Mouse (Mus musculus) adrenal gland, adult (tissue): ENCODE data around the gene Hopx.
A peak's percentile ranks its signal among the peaks of the same experiment; 100 is the strongest.

Experiments
- DNase-seq, 2 experiments: peaks; one replicate each; pipeline ENCODE4 v3.0.0; 2022 to 2023; ENCODE audit warnings: low spot score in 1 of 2; ENCODE audit not compliant: inconsistent age in 2 of 2

Hopx gene

DNA sequence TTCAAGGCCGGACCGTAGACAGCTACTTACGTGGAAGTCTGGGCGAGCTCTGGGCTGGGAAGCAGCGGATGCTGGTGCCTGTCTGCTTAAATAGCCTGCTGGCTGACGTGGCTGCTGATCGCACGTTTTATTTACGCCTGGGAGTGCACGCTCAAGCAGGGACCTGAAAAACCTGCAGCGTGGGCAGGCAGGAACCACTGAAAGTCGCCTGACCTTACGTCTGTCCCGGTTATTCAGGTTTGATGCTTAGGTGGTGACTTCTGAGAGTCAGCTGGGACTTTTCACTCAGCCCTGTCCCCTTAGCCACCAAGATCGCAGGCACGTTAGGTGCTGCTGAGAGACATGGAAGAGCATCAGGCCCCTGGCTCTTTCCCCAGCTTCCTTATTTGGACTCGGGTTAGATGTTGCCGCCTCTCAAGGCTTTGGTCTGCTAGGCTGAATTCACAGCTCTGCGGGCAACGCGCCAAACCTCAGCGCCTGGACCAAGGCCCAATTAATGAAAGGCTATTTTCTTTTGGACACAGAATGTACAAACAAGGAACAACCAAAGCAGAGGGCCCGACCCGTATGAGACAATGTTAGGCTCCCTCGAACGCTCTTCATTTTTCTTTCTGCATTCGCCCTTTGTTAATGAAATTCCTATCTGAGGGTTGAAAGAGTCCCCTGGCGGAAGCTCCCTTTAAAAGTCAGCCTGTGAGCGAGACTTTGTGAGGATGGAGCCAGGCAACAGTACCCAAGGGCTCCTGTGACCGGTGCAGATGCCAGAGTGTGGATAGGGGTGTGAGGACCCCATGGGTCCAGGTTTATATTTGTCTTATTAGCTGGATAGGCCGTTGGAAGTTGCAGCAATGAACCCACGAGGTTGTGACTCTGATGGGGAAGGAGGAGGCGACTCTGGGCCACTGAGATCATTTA is at the start of gene Hopx:
TSS of gene Hopx (minus strand) at position 305 of the 915 bp plus-strand sequence.
- DNase-seq, result peak; percentile 63 to 77

DNA sequence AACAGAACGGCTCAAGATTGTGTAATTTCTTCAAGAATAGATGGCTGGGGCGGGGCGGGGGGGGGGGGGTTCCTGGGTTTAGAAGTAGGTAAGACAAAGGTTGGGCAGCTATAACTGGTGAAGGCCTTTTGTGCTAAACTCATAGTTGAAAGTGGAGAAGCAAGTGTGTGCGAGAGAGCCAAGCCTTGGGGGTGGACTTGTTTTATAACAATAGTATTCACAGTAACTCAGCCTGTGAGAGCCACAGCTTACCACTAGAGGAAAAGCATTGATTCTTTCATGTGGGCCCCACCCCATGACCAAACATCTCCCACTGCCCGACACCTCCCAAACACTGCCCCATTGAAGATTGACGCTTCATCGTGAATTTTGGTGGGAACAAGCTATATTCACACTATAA is 48.7 kb upstream of the Hopx start:
- DNase-seq, result no peak

DNA sequence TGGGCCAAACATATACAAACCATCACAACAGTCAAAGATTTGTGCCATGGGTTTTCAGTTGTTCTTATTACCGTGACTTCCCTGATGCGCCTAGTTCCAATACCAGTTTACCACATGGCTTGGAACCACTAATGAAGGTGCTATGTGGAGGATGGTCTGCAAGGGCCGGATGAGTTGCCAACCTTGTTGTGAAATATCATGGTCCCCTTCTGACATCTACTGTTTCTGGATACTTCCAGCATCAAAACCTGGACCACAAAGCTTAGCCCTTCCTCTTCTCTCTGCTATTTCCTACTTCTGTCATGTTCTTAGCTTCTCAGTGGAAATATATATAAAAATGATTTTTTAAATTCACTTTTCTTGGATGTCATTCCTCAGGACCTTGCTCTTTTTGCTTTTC is 47.6 kb upstream of the Hopx start:
- DNase-seq, result no peak

DNA sequence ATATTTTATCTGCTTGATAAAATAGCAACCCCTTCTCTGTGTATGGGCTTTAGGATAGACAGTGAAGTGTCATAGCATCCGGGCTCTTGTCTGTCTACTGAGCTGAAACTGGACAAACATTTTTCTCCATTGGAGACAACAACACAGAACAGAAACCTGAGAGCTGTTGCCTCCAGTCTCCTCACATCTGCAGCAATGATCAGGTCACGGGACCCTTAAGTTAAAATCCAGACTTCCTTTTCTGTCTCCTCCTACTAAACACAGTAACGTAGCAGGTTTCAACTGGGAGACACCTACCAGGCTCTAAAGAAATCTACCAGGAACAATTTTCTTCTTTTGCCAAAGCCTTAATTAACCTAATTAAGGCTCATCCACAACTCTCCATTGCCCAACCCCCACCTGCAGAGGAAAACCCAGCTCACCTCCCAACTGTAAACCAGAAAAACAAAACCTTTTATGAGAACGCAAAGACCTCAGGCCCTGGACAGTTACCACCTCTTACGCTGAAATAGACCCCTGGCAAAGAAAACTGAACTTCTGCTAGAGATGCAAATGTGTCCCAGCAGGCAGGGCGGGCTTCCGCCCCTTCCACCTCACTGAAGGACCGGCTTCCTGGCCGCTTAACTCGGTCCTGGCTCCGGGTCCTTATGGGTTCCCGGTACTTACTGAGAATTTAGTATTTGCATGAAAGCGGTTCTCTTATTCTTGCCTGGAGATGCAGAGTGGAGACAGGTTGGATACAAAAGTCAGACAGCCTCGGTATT is 43.0 kb upstream of the Hopx start:
- no peak for DNase-seq

DNA sequence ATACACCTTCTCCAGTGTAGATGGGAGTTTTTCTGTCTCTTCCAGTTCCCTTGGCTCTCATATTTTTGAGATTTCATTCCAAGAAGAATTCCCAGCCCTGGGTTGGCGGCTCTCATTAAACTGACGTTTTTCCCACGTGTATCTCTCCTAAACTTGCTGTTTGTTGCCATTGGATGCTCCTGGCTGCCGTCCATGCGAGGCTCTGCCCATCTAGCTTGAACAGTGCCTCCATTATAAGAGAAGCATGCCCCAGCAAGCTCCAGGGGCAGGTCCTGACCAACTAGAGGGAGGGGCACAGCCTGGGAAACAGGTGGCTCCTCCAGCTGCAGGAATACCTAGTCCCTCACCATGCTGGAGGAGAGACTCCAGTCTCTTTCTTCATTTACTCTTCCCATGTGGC is 42.0 kb upstream of the Hopx start:
- no peak for DNase-seq

DNA sequence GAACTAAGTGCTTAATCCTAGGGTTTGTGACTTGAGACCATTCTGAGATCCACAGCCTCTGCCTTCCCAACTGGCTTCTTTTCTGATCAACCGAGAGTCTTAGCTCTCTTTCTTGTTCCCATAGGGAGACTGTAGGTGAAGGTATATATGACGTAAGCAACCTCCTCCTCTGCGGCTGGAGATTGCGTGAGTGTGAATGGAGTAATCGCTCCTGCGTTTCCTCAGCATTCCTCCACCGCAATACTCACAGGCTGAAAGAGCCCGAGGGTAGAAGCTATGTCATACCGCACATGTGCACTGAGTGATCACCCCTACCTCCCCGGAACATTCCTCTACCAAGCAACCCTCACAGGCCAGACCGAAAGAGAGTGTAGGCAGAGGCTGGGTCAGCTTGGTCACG is 40.6 kb upstream of the Hopx start:
- no peak for DNase-seq

DNA sequence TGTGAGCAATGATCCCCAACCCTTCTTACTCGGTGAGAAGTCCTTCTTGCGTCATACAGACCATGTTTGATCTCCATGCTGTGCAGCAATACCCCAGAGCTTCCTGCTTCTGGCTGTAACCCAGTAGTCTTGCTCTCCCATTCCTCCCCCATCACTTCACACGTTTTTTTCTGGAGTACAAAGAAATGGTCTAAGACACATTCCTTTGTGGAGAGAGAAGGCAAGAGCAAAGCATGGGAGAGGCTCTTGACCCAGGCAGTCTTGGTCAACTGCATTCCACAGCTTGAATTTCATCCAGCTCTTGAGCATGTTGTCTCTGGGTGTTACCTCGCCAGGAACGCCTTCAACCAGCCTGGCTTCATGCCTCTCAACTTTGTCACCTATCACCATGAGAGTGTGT is 39.9 kb upstream of the Hopx start:
- no peak for DNase-seq

DNA sequence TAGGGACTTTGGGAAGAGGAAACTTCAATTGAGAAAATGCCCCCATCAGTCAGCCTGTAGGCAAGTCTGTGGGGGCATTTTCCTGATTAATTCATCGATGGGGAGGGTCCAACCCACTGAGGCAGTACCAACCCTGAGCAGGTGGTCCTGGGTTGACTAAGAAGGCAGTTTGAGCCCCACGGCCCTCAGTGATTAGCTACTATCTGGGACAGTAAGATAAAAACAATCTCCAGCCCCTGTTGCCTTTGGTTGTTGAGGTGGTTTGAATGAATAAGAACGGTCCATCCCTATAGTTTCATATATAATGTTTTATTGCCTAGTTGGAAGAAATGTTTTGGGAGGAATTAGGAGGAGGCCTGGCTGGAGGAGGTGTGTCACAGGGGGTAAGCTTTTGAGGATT is 36.8 kb upstream of the Hopx start:
- no peak for DNase-seq

DNA sequence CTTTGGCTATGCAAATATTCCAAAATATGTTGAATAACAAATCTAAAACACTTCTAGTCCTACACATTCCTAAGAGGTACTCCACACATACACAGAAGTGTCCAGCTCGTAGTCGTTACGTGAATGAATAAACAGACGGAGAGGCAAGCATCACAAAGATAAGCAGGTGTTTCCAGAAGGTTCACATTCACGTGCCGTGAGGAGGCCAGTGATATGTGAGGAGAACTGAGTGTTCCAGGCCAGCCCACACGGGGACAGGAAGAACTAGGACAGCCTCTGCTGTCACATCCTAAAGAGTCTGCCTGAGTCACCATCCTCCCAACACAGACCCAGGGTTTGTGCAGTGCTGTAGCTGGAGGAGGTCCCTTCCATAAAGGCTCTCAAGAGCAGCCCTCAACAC is 36.2 kb upstream of the Hopx start:
- DNase-seq, result peak in 1 of 2 experiments; percentile 48

DNA sequence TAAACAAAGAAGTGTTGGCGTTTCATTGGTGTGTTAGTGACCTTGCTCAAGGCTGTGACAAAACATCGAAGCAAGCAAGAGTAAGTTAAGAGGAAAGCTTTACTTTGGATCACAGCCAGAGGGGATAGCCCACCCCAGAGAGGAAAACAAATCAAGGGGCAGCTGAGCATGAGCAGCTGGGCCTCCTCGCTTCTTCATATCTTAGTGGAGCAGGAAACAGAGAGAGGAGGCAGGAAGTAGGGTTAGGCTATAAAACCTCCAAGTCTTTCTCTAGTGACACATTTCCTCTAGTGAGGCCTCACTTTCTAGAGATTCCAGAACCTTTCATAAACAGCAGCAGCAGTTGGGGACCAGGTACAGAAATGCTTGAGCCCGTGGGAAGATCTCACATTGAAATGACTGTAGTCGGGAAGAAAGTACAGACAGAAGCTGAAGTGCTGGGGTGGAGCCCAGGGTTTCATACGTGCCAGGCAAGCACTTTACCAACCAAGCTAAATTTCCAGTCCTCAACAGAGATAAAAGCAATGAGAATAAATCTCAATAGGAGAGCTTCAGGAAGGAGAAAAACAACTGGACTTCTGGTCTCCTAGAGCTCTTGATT is 33.2 kb upstream of the Hopx start:
- DNase-seq, result no peak

DNA sequence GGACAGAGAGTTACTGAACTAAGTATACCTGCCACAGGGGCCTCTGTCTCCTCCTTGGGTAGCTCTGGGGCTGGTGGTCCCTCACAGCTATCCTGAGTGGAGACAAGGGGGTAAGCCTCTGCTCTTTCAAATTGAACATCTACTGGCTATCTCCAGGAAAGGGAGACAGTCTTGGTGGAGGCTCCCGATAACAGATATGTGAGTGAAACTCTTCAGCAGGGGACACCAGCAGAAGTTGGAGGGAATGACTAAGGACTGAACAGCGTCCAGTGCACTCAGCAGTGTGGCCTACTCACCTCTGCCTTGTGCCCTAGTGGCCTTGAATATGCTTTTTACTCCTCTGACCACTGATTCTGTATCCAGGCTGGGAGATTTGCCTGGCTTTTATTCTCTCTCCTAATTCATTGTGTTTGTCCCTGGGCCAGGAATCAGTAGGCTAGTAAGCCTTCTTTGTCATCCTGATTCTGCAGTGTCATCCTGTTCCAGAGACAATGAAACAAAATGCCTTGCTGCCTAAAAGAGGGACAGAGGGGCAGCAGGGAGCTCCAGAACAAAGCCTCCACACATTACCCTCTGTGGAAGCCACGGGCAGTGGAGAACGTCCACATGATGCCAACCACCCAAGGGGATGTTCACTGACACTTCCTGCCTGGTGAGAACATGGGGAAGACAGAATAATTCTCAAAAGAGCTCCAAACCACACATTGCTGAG is 31.7 kb upstream of the Hopx start:
- no peak for DNase-seq

DNA sequence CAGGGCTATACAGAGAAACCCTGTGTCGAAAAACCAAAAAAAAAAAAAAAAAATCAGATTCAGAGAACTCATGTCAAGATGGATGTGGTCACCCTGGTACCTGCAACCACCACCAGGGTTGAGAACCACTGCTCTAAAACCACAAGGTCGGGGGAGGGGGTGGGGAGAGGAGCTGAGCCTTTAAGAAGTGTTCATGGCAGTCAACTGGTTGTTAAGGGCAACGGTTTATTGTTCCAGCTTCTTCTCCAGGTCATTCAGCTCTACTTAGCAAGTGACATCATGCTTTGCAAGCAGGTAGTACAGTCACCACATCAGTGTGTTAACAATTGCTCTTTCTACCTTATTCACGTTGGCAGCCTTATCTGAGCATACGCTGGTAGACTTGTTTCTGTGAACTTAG is 29.7 kb upstream of the Hopx start:
- no peak for DNase-seq

DNA sequence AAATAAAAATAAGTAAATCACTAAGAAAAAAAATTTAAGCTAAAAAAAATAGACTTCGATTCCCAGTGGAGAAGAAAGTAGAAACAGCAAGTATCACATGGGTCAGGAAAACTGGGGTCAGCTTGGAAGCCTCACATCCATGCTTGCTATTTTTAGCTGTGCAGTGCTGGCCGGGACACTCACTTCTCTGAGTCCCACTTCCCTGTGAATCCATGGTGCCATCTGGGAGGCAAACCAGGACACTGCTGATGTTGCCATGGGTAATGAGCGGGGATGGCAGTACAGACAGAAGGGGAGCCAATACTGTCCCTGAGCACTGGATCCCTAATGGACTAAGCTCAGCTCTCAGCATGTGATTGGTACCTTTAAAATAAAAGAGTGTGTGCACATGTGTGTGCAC is 28.2 kb upstream of the Hopx start:
- no peak for DNase-seq

DNA sequence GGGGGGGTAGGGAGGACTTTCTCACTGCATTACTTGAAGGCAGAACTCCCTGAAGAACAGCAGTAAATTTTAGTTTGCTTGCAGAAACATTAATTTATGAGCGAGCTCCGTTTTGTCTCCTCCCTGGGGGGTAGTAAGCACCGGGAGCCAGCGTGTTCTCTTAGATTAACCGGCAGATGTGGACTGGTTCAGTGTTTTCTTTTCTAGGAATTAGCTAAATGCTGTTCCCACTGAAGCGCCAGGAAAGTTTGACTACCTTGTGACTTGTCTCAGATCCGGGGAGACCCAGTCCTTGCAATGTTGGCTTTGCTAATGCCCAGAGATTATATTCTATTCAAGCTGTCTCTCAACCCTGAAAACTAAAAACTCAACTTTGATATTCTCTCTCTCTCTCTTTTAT is 26.4 kb upstream of the Hopx start:
- DNase-seq, result no peak

DNA sequence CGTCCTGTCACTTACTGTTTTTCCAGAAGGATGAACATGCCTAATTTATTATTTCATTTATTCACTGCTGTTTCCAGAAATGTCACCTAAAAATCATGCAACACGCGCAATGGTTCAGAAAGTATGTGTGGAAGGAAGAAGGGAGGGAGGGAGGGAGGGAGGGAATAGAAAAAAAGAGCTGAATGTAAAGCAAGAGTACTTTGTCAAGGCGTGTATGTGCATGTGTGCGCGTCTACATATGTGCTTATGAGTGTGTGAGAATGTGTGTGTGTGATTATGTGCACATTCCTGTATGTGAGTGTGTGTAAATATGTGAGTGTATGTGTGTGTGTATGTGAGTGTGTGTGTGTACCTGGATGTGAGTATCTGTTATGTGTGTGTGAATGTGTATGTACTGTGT is 25.9 kb upstream of the Hopx start:
- DNase-seq, result no peak

DNA sequence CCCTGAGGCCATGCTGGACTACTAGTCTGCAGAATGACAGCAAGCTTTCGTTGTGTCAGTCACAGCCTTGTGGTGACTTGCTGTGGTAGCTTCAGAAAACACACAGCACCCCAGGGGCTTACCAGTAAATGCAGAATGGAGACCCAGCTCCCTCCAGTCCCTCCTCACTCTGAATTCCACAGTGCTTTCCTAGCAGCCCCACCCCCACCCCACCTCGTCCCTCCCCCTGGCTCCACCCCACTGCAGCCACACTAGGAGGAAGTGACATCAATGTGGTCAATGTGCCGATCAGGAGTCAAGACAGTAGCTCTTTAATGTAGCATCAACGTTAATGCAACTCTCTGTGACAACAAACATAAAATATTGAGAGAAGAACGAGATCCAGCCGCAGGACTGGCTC is 25.2 kb upstream of the Hopx start:
- DNase-seq, result peak in 1 of 2 experiments; percentile 27

DNA sequence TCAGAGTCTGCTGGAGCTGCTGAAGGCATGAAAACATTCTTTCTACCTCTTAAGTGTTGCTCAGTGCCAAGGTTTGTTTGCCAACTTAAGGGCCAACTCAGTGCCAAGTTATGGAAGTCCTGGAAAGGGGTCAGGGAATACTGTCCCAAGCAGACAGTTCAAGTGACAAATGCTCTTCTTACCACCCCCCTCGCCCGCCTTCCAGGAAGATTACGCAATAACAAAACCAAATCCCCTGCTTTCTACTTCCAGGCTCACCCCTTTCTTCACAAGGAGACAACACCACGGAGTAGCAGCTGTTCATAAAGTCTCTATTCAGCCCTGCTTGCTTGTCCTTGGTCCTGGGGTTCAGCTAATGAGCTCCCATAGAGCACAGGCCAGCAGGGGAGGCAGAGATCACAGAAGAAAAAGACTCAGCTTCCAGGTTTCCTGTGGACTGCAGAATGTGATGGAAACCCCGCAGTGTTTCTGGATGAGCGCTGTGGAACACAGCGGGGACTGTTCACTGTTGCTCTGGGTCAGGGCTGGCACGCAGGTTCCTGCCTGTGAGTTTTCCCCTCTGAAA is 22.9 kb upstream of the Hopx start:
- peak in 1 of 2 experiments; percentile 71 for DNase-seq

DNA sequence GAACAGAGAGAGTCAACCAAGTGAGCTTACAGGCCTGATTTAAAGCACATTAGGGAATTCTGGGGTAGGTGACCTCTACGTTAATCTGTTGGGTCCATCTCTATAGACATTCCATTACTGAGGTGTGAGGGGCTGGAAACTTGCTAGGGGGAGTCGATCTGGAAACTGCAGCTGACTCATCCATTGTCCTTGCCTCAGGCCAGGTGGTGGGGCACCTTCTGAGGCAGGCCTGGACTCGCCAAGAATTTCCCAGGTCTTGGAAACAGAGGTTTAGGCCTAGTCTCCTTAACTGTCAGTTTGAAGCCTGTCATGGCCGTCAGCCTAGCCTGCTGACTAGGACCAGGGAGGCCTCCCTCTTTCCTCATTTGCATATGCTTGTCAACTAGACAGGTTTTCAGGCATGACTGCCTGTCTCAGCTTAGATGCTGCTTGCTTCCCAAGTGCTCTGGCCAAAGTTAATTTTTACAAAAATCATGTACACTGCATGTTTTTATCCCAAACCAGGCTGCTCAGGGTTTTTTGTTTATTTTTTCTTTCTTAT is 21.8 kb upstream of the Hopx start:
- peak in 1 of 2 experiments; percentile 18 for DNase-seq

DNA sequence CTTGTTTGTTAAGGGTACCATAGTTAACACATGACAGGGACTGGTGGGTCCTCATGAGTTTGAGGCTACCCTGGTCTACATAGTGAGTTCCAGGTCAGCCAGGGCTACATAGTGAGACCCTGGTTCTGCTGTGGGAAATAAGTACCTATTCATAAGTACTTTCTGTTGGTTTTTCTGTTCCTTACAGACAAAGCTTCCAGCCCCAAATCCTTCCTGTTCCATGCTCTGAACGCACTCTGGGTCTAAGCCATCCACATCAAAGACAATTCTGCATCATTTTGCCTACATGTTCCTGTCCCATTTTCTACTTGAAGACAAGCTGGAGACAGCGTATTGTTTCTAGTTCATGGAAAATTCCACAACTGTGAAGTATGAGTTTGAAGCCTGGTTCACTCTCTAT is 20.0 kb upstream of the Hopx start:
- DNase-seq, result peak in 1 of 2 experiments; percentile 65

DNA sequence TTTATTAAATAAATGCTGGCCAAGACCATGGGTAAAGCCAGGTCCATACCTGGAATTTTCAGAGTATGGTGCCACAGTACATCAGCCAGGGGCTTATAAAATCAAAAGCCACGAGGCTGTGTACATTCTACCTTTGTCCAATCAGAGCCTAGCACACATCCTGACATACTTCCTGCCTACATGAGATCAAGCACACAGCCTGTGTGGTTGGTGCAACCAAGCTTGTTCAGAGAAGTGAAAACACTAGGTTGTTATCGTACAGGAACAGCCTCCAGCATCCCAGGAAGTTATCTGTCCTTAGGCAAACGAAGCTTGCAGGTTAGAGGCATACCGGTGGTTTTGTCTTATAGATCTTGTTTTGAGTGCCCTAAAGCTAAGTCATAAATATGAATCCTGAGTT is 19.5 kb upstream of the Hopx start:
- peak in 1 of 2 experiments; percentile 23 for DNase-seq

DNA sequence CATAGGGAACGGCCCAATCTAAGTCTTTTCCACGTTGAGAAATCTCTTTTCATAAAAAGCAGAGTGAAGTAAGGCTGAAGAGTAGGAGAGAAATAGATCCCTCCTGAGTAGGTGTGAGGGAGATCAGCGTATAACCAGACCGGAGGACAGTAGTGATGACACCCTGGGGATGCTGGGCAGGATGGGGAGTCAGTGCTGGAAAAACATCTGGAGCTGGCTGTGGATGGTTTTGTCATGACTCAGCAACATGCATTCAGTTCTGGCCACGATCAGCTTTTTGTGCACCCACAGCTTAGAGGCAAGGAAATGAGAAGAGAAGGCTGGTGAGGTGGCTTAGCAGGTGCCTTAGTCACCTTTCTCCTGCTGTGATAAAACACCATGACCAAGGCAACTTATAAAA is 19.0 kb upstream of the Hopx start:
- peak in 1 of 2 experiments; percentile 21 for DNase-seq
